Mouse (Mus musculus) subcutaneous adipose tissue, adult 2 months (tissue): ENCODE results near the gene C87499. TPM values are rescaled to one million over a fixed set of nuclear protein-coding genes. Genes with fewer than 3 reads are reported as not detected.

ENCODE experiments used
- polyA plus RNA-seq: library from polyadenylated mRNA; depleted of rRNA; stranded (reverse); fragments of >200 nt; gene quantifications from 2 replicates; pipeline ENCODE4 v1.2.3, GENCODE M21; 2012; ENCODE audit warnings: low replicate concordance; rRNA removed

Gene C87499
- polyA plus RNA-seq = not detected in 2 replicates

GRCm38 (mm10) chr4:88634311-88634710 lies at the start of gene C87499:
TSS of gene C87499 (minus strand) at chr4:88634411.

DNA sequence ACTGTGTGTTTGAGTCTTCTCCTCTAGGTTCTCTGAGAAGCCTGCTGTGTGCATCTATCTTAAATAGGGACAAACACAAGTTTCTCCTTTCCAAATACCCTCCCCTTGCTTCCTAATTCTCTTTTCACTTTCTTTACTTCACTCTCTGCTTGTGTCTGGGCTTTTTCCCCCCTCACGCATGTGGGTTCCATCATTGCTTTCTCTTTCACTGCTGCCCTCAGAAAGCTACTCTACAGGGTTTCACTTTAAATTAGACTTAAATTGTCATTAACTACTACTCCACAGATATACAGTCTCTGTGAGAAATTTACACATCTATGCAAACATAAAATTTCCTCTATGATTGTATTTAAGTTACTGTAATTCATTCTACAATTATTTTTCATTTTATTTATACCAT lies 49.6 kb upstream of the C87499 start, which contains the start of gene Ifna2:
TSS of gene Ifna2 (minus strand) at position 101 of the 400 bp plus-strand sequence.

DNA sequence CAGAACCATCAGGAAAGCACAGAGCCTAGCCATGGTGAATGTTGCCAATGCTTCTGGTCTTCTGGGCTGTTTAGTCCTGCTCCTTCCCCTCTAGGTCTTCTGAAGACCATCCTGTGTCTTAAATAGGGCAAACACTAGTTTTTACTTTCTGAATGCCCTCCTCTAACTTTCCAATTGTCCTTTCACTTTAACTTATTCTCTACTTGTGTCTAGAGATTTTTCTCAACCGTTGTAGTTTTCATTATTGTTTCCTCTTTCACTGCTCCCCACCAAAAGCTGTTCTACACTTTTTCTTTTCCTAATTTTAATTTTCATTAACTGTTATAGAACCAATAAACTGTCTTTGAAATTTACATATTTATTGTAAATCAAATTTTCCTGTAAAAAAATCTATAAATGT lies 42.6 kb upstream of the C87499 start, which contains the start of gene Ifna16:
TSS of gene Ifna16 (minus strand) at position 101 of the 400 bp plus-strand sequence.

DNA sequence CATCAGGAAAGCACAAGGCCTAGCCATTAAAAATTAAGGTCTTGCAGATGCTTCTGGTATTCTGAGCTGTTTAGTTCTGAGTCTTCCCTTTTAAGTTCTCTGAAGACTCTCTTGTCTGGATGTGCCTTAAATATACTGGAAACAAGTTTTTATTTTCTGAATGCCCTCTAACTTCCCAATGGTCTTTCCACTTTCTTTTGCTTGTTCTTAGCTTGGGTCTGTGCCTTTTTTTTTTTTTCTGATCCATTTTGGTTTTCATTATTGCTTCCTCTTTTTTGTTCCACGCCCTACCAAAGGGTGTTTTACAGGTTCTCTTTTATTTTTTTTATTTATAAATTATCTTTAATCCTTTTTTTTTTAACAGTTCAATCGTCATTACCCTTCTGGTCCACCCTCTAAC lies 10.1 kb upstream of the C87499 start, which contains the start of gene Ifna13:
TSS of gene Ifna13 (minus strand) at position 101 of the 400 bp plus-strand sequence.

GRCm38 (mm10) chr4:88603276-88603675 lies 30.9 kb downstream of the C87499 start, which contains the start of gene Ifna12:
TSS of gene Ifna12 (minus strand) at chr4:88603376.

GRCm38 (mm10) chr4:88592285-88592684 lies 41.9 kb downstream of the C87499 start, which contains the start of gene Ifna9:
TSS of gene Ifna9 (minus strand) at chr4:88592385.

Other genes starting within 250 kb of the C87499 start
- 5.2 and 6.5 TPM in 2 replicates for gene Hacd4, start 195.5 kb downstream of the C87499 start, polyA plus RNA-seq
- gene Ifnb1, start 111.6 kb downstream of the C87499 start, polyA plus RNA-seq = not detected in 2 replicates
- gene Ifna15, start 76.2 kb downstream of the C87499 start, polyA plus RNA-seq = not detected in 2 replicates
- not detected in 2 replicates for gene Ifna14, start 62.6 kb downstream of the C87499 start, polyA plus RNA-seq
- not detected in 2 replicates for gene Ifna9, start 42.0 kb downstream of the C87499 start, polyA plus RNA-seq
- not detected in 2 replicates for gene Ifna12, start 31.0 kb downstream of the C87499 start, polyA plus RNA-seq
- gene Ifna13, start 10.0 kb upstream of the C87499 start, polyA plus RNA-seq = not detected in 2 replicates
- not detected in 2 replicates for gene Ifna16, start 42.5 kb upstream of the C87499 start, polyA plus RNA-seq
- gene Ifna2, start 49.5 kb upstream of the C87499 start, polyA plus RNA-seq = not detected in 2 replicates
- gene Ifnab, start 56.9 kb upstream of the C87499 start, polyA plus RNA-seq = not detected in 2 replicates
- gene Gm26566, start 87.4 kb upstream of the C87499 start, polyA plus RNA-seq = 0.23 and 0.35 TPM in 2 replicates
- gene Klhl9, start 88.1 kb upstream of the C87499 start, polyA plus RNA-seq = 16.0 and 29.7 TPM in 2 replicates
- not detected in 2 replicates for gene Gm13271, start 120.5 kb upstream of the C87499 start, polyA plus RNA-seq
- not detected in 2 replicates for gene Gm13283, start 125.7 kb upstream of the C87499 start, polyA plus RNA-seq
- gene Gm13290, start 139.4 kb upstream of the C87499 start, polyA plus RNA-seq = not detected in 2 replicates
- not detected in 2 replicates for gene Gm13289, start 142.5 kb upstream of the C87499 start, polyA plus RNA-seq
- gene Gm13272, start 145.4 kb upstream of the C87499 start, polyA plus RNA-seq = not detected in 2 replicates
- gene Ifnz, start 147.7 kb upstream of the C87499 start, polyA plus RNA-seq = 0.08 TPM in 1 of 2 replicates, not detected in the other
- not detected in 2 replicates for gene Gm13276, start 151.3 kb upstream of the C87499 start, polyA plus RNA-seq
- not detected in 2 replicates for gene Gm13277, start 154.2 kb upstream of the C87499 start, polyA plus RNA-seq
- not detected in 2 replicates for gene Gm13278, start 157.1 kb upstream of the C87499 start, polyA plus RNA-seq
- gene Gm13275, start 160.1 kb upstream of the C87499 start, polyA plus RNA-seq = not detected in 2 replicates
- gene Gm13279, start 163.0 kb upstream of the C87499 start, polyA plus RNA-seq = not detected in 2 replicates
- gene Gm13285, start 165.3 kb upstream of the C87499 start, polyA plus RNA-seq = not detected in 2 replicates
- not detected in 2 replicates for gene Gm13287, start 168.8 kb upstream of the C87499 start, polyA plus RNA-seq
- not detected in 2 replicates for gene Gm13288, start 171.1 kb upstream of the C87499 start, polyA plus RNA-seq
- gene Ifna7, start 181.8 kb upstream of the C87499 start, polyA plus RNA-seq = not detected in 2 replicates
- gene Ifna11, start 185.5 kb upstream of the C87499 start, polyA plus RNA-seq = not detected in 2 replicates
- not detected in 2 replicates for gene Ifna6, start 193.0 kb upstream of the C87499 start, polyA plus RNA-seq
- not detected in 2 replicates for gene Ifna5, start 201.1 kb upstream of the C87499 start, polyA plus RNA-seq
- gene Ifna4, start 207.4 kb upstream of the C87499 start, polyA plus RNA-seq = not detected in 2 replicates
- not detected in 2 replicates for gene Ifna1, start 215.7 kb upstream of the C87499 start, polyA plus RNA-seq
- gene Ifne, start 245.8 kb upstream of the C87499 start, polyA plus RNA-seq = 0.80 TPM in 1 of 2 replicates, not detected in the other